Mouse (Mus musculus) monocyte, adult 5-6 weeks (primary cell): ENCODE results near the gene Slc8b1. TPM values are rescaled to one million over a fixed set of nuclear protein-coding genes. Genes with fewer than 3 reads are reported as not detected.

Experiments
- ATAC-seq: fragments of 153-309, 156-312 bp; replicated peaks from 2 replicates; pipeline ENCODE4 v1.8.0; 2017; ENCODE audit warnings: mild to moderate bottlenecking; ENCODE audit not compliant: low TSS enrichment, insufficient number of reproducible peaks, severe bottlenecking, poor library complexity, low FRiP score
- total RNA-seq: library from RNA; stranded (forward); fragments of 200-1000, 200-491, 200-594 nt; gene quantifications from 3 replicates; pipeline ENCODE4 v1.2.3, GENCODE M21; 2017

Gene Slc8b1
- total RNA-seq, 1 experiment from 2014 or later, result 72.9 TPM

DNA sequence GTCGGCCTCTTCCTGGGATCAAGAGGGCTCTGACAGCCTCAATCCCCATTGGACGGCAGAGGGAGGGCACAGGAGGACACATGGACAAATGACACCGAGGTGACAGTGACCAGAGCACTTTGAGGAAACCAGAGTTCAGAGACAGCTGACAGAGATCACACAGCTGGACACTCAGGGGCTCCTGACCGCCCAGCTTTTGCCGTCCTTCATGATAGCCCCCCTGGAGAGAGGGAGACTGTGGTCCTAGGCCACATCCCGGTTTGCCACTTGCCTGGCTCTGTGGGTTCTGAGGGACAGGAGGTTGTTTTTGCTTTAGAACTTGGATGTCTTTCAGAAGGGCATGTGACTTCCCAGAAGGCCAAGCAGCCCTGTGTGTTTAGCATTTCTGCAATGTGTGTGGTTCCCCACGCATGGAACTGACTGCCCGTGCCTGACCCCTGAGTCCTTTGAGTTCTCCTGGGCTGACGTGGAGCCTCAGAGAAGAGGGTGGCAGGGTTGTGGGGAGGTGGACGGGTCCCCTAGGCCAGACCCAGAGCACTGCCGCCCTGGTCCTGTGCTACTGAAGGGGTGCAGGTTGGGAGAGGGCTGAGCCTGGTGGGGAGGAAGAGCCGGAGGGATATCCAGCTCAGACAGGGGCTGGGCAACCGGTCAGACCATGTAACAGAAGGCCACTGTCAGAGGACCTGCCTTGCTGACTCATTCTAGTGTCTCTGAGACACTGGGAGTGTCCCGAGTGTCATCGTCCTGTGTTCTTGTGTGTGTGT, 5.4 kb downstream of the Slc8b1 start:
- peak; percentile 16 for ATAC-seq

DNA sequence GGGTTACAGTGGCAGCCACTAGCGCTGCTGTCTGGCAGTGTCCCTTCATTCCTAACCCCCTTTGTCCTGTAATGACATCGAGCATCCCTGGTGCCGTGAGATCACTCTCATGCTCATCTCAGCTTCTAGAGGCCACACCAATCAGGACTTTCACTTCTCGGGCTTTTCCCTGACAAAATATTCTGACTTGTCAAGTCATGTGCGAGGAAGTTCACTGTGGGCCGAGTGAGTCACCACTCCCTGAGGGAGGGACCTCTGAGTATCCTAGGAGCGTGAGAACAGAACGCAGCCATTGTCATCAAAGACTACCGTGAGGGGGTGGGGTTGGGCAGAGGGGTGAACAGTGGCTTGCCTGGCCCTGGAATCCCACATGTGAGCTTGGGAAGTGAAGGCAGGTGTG, 6.6 kb downstream of the Slc8b1 start:
- peak; percentile 57 for ATAC-seq

DNA sequence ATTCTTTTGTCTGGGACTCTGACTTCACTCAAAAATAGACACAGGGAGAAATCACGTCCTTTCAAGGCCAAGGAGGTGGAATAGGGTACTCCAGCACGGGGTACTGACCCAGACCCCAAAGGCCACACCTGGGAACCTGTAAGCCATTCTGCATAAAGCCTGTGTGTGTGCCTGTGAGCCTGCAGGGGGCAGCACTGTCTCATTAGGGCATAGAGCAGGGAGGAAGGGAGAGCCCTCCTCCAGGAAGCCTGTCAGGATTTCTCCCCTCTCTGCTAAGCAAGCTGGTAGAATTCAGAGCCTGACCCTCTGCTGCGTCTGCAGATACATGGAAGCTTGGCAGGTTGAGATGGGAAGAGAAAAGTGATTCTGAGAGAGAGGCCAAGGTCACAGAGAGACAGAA, 11.7 kb downstream of the Slc8b1 start:
- ATAC-seq, result no peak

DNA sequence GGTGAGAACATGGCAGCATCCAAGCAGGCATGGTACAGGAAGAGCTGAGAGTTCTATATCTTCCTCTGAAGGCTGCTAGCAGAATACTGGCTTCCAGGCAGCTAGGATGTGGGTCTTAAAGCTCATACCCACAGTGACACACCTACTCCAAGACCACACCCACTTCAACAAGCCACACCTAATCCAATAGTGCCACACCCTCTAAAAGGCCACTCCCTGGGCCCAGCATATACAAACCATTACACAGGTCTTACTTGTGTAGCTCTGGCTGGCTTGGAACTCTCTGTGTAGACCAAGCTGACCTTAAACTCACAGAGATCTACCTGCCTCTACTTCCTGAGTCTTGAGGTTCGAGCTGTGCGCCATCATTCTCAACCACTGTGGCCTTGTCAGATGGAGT, 13.8 kb downstream of the Slc8b1 start:
- ATAC-seq, result no peak

DNA sequence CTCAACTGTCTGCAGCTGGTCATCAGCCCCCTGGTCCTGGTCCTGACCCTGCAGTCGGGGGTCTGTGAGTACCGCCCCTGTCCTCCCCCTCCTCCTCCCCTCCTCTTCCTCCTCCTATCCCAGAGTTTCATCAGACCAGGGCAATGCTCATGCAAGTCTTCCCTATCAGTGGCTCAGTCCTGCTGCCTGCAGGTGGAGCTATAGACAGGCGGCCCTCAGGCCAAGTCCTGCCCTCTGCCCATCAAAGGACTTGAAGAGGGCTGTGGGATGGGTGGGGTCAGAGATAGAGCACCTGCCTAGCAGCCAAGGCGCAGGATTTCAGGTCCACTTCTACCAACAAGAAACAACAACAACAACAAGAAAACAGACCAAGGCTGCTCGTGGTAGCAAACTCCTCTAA, 14.8 kb downstream of the Slc8b1 start:
- no peak for ATAC-seq

DNA sequence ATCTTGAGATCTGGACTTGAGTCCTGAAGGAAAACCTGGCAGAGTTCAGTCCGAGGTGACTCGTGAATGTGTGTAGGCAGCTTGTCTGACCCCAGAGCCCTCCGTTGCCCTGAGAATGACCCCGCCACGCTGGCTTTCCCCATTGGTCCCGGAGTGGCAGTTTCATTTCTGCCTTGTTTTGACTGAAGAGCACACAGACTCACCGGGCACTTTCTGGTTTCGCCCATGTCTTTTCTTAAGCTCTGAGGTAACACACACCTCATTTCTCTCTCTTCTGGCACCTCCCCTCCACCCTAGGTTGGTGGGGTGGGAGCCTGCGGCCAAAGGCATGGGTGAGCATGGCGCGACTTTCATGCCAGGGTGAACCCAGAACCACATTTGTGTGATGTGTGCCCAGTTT, 15.3 kb downstream of the Slc8b1 start:
- 0 out of 2 replicates have a peak, but pooled peaks have one; percentile 28 for ATAC-seq

DNA sequence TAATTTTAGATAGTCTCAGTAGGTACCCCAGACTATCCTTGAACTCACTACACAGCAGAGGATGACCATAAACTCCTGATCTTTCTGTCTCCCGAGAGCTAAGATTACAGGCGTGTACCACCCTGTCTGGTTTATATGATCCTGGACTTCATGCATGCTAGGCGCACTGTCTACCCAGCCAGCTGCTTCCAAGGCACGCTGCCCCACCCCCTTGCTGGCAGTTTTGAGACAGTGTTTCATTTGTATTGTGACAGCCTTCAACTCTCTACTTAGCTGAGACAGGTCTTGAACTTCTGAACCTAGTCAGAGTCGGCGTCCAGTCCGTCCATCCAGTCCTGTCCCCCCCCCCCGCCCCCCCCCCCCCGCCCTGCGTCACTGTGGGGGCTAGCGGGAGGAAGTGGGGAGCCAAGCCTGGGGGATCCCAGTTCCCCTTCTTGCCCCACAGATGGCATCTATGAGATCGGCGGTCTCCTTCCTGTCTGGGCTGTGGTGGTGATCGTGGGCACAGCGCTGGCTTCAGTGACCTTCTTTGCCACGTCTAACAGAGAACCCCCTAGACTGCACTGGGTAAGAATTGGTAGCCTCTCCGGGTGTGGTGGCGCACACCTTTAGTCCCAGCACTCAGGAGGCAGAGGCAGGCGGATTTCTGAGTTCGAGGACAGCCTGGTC, 16.5 kb downstream of the Slc8b1 start:
- peak; percentile 54; the same call in 1 of the 2 replicates for ATAC-seq

DNA sequence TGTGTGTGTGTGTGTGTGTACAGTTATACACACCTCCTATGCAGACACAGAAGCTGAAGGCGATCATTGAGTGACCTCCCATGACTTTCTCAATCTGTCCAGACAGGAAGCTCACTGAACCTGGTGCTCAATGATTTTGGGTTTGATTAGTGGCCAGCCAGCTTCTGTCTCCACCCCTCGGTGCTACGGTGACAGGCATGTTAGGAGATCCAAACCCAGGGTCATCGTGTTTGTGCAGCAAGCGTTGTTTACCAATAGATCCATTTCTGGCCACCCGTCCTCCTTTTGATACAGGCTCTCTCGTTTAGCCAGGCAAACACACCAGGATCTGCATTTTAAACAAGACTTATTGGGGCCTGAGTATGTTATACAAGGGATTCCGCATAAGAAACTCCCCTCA, 20.7 kb downstream of the Slc8b1 start:
- ATAC-seq, result no peak

DNA sequence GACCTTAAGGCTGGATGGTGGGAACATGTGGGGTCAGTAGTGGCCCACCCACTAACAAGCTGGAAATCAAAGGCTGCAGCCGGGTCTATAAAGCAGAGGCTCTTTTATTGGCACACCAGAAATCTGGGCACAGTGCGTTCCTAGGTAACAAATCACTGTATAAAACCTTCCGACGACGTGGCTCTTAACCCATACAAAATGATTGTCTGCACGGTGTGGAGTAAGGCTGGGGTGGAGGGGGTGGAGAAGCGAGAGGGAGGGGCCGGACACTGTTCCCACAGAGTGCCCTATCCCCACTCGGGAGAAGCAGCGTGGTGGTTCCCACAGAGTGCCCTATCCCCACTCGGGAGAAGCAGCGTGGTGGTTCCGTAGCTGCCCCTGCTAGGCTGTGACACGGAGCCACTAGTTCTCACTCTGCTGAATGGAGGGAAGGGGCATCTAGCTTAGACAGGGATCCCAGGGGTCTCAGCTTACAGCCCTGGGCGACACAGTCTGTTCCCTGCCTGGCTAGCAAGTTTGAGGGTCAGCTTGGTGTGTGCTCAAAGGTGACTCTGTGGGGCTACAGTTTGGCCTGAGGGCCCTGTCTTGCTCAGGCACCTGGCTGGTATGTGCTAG, 23.2 kb downstream of the Slc8b1 start:
- no peak for ATAC-seq

DNA sequence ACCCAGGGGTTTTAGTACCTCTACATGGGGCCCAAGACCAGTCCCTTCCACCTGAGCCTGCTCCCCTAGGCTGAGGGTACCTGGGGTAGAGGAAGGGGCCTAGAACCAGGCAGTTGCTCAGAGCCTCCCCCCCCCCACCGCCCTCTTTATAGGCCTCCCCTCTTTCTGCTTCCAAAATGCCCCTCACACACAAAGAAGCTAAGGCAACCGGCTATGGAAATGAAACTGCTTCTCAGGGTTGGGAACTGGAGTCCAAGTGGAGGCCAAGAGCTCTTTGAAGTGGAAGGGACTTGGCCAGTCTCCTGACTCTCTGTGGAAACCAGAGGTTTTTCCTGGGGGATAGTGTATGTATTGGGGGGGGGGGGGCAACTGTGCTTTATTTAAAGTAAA, 23.7 kb downstream of the Slc8b1 start:
- no peak for ATAC-seq

DNA sequence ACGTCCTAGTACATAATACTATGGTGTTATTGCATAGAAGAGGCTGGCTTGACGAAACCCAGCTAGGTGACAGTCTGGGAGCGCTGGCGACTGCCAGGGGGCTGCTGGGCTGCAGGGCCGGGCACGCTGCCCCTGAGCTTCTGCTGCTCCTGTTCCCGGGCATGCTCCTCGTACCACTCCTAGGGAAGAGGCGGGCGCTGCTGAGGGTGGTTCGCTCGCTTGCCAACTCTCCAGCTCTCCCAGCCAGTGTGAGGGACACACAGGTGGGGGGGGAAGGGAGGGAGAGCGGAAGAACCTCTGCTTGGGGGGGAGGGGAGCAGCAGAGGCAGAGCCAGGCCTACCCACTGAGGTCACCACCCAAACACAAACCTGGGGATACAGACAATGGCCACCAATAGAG, 25.1 kb downstream of the Slc8b1 start:
- ATAC-seq, result no peak

DNA sequence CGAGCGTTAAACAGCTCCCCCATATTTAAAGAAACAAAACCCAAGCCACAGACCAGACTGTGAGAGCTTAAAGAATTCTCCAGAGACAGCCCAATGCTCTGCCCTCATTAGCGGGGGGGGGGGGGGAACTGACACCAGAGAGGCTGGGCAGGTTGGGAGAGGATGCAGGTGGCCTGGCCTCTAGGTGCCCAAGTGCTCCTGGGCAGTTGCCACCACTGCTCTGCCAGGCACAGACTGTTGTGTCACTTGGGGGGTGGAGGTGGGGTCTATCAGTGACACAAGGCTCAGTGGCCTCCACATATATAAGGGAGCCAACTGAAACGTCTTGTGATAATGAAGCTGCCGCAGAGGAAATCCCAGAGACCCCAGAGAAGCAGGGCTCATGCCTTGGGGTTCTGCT, 25.7 kb downstream of the Slc8b1 start:
- no peak for ATAC-seq

DNA sequence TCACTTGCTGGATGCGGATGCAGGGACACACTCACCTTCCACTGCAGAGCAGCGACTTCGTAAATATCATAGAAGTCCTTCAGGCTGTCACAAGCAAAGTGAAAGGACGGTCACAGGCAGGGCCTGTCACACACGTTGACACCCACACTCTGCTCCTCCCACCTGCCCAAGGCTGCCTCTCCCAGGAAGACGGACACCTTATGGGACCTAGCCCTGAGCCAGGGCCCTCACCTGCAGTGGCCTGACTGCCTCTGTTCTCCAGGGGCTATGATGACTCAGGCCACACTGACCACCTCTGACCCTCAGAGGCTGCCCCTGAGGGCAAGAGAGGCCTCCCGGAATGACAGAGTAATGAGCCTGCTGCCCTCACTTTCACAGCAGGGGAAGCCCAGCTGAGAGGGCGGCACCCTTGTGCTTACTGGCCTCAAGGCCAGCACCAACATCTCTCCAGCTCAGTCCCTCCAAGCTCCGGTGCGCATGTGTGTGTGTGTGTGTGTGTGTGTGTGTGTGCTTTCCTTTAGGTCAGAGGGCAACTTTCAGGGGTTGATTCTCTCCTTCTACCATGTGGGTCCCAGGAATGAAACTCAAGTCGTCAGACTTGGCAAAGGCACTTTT, 37.4 kb downstream of the Slc8b1 start:
- no peak for ATAC-seq

DNA sequence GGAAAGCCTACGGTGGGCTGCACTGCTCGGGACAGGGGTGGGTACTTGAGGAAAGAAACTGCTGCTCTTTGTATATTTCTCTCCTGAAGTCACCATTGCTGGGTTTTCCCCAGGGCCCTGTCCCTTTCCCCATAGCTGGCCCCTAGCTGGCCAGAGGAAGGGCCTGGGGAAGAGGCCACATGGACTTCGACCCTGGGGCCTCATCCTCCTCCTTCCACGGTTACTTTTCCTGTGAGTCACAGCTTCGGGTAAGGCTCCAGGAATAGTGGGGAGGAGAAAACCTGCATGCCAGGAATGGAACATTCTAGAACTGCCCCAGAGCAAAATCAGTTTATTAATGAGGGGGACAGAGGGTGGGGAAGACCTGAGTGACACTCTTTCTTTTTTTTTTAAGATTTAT, 39.2 kb downstream of the Slc8b1 start:
- ATAC-seq, result no peak

DNA sequence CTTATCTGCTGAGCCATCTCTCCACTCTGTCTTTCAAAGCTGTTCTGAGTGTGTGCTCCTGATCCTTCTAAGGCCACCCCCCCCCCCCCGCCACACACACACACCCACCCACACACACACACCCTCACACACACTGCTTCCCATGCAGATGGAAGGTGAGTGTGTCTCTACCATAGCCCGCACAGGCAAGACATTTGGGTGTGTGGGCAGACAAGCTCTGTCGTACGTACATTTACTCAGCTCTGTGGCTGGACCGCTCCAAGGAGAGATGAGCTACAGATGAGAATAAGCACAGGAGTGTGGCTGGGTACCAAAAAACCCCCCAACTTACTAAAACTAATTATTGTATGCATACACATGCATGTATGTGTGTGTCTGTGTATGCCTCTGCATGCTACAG, 39.7 kb downstream of the Slc8b1 start:
- no peak for ATAC-seq

DNA sequence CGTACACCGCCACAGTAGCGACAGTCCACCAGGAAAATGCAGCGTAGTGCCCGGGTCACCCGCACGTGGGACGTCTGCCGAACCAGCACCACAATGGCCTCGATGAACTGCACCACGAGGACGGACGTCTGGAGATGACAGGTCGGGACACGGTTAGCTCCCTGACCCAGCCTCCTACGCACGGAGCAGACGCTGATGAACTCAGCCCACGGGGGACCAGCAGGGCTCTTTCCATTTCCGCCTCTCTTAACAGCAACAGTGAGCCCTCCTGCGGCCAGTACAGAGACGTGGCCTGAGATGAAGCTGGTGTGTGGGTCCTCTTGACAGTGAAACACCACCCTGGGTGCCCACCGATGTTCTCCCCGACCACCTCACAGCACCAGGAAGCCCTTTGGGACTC, 44.9 kb downstream of the Slc8b1 start:
- no peak for ATAC-seq

DNA sequence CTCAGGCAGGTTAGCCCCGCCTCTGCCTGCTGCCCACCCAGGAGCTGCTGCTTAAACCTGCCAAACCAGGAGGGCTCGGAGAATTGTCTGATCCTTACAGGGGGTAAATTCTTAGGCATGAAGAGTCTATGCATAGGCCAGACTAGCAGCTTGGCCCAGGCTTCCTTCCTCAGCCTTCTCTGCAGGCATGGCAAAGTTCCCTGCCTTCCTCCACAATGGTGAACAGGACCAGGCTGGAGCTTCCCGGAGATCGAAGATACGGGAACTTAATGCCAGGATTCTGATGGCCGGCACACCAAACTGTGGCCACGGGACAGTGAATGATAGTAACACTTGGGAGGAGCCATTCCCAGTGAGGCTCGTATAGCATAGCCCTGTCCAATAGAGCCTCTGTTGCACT, 47.1 kb downstream of the Slc8b1 start:
- ATAC-seq, result no peak

DNA sequence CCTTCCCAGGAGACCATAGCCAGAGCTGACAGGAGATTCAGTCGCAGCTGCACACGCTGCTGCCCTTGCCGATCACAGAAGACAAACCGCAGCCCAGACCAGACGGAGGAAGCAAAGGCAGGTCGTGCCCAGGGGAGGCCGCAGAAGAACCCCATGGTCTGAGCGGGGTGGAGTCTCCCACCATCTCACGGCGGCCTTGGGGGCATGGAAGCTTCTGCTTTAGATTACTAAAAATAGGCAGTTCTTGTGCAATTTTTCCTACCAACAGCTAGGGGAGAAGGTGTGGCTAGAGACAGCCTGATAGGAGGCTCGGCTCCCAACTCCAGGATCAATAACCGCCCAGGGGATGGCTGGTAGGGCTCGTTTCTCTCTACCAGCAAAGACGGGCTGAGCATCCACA, 47.8 kb downstream of the Slc8b1 start:
- peak; percentile 76 for ATAC-seq

DNA sequence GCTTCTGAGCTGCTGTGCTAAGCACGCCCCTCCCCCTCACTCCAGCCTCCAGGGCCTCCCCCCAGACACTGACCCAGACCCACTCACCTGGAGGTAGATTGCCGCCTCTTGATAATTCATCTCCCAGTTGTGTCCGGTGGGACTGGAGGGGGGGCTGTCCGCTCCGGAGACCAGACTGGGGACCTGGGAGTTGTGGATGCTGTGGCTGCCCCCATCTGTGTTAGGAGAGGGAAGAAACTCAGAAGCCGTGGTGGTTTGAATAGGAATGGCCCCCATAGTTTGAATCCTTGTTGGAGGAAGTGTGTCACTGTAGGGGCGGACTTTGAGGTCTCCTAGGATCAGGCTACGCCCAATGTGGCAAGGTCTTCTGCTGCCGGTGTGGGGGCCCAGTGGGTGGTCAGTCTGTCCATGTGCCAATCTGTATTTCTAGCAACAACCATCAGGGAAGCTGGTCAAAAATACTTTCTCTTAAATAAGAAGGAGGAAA, 49.2 kb downstream of the Slc8b1 start:
- no peak; the same call in 1 of the 2 replicates for ATAC-seq
